Mouse (Mus musculus) CD4-positive naive resting alpha-beta T cell, adult 76 days (primary cell): ENCODE results near the gene Olfr1391. TPM values are rescaled to one million over a fixed set of nuclear protein-coding genes. Genes with fewer than 3 reads are reported as not detected.

Source experiments
- total RNA-seq: library from RNA; stranded (reverse); gene quantifications from one replicate; pipeline ENCODE4 v1.2.4, GENCODE M21; 2023

Olfr1391 gene
- not detected for total RNA-seq

DNA sequence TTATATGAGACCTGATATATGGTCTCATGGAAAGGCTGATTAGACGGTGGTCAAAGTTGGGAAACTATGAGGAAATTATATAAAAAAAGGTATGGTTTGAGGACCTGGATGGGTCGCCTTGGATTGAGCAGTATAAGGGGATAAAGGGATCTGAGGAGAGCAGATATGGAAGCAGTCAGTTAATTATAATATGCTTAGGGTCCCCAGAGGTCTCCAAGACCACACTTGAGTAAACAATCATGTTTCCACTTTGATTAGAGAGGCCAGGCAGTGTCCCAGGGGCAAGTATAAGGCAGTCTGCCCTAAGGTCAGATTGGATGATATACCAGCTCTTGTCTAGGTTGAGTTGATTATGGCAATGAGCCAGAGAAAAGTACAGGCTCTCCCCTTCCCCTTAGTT, at the start of gene Olfr1391:
Gene Olfr1391 (plus strand): TSS at position 301 of the 400 bp plus-strand sequence.

DNA sequence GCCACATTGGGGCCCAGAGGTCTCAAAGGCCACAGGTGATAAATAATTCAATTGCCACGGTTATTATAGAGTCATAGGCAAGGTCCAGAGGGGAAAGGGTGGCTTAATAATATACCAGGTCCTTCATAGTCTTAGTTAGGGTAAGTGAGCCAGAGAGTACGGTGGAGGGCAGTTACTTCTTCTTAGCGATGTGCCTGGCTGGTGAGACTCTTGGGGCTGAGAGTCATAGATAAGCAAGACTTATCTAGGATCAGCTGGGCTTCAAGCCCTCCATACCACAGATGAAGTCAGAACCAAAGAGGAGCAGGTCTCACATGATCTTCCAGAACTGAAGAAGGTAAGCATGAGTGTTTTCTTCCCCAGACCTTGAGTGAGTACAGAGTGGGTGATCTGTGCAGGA, 44.3 kb upstream of the Olfr1391 start, which contains the start of gene Olfr1393:
Gene Olfr1393 (plus strand): TSS at position 83 of the 400 bp plus-strand sequence.

DNA sequence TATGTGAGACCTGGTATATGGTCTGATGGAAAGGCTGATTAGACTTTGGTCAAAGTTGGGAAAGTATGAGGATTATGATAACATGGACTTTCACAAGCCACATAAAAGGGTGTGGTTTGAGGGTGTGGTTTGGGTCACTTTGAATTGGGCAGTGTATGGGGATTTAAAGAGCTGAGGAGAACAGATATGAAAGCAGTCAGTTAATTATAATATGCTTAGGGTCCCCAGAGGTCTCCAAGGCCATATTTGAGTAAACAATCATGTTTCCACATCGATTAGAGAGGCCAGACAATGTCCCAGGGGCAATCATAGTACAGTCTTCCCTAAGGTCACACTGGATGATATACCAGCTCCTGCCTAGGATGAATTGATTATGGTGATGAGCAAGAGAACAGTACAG, 37.6 kb upstream of the Olfr1391 start, which contains the start of gene Olfr1392:
Gene Olfr1392 (plus strand): TSS at position 301 of the 400 bp plus-strand sequence.

DNA sequence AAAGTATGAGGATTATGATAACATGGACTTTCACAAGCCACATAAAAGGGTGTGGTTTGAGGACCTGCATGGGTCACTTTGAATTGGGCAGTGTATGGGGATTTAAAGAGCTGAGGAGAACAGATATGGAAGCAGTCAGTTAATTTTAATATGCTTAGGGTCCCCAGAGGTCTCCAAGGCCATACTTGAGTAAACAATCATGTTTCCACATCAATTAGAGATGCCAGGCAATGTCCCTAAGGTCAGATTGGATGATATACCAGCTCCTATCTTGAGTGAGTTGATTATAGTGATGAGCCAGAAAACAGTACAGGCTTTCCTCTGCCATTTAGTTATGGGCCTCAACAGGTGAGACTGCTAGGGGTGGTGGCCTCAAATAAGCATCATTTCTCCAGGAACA, 18.1 kb upstream of the Olfr1391 start, which contains the start of gene Olfr10:
Gene Olfr10 (plus strand): TSS at position 301 of the 400 bp plus-strand sequence.

DNA sequence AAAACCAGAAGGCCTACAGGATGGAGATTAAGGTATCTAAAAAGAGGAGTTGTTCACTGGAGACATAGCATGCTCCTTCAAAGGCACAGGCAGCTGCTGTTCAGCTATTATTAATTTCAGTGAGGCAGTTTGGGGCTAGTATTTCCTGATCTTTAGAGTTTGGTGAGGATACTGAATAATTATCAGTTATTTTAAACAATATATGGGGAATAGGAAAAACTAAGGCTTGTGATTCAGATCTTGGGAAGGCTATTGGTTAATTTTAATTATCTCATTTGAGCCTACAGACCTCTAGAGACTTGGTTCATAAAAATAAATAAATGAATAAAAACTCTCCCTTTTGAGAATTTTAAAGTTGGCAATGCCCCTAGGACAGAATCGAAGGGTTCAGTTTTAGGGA, 12.3 kb downstream of the Olfr1391 start, which contains the start of gene Olfr1390:
Gene Olfr1390 (plus strand): TSS at position 301 of the 400 bp plus-strand sequence.

Other genes with a start within 250 kb of the Olfr1391 start
- gene Ifi47, start 246.2 kb upstream of the Olfr1391 start, total RNA-seq, result 87.3 TPM
- gene Olfr1396, start 207.9 kb upstream of the Olfr1391 start, total RNA-seq, result not detected
- gene Olfr1395, start 180.5 kb upstream of the Olfr1391 start, total RNA-seq, result not detected
- not detected for gene Olfr1394, start 168.4 kb upstream of the Olfr1391 start, total RNA-seq
- gene Btnl9, start 135.6 kb upstream of the Olfr1391 start, total RNA-seq, result not detected
- 106 TPM for gene Zfp62, start 119.5 kb upstream of the Olfr1391 start, total RNA-seq
- 46.4 TPM for gene Mgat1, start 78.6 kb upstream of the Olfr1391 start, total RNA-seq
- gene Olfr1393, start 44.4 kb upstream of the Olfr1391 start, total RNA-seq, result 0.44 TPM
- gene Olfr1392, start 37.5 kb upstream of the Olfr1391 start, total RNA-seq, result not detected
- not detected for gene Olfr10, start 18.0 kb upstream of the Olfr1391 start, total RNA-seq
- not detected for gene Olfr1390, start 12.4 kb downstream of the Olfr1391 start, total RNA-seq
- not detected for gene Olfr1389, start 100.3 kb downstream of the Olfr1391 start, total RNA-seq
- gene Olfr1388, start 113.9 kb downstream of the Olfr1391 start, total RNA-seq, result not detected
- gene Olfr1387, start 132.6 kb downstream of the Olfr1391 start, total RNA-seq, result not detected
- gene Olfr1386, start 142.3 kb downstream of the Olfr1391 start, total RNA-seq, result not detected
- not detected for gene Olfr1385, start 166.3 kb downstream of the Olfr1391 start, total RNA-seq
- gene Olfr1384, start 184.0 kb downstream of the Olfr1391 start, total RNA-seq, result not detected
- not detected for gene Olfr1383, start 196.9 kb downstream of the Olfr1391 start, total RNA-seq
- gene Olfr1382, start 205.5 kb downstream of the Olfr1391 start, total RNA-seq, result not detected
- not detected for gene Olfr1381, start 220.7 kb downstream of the Olfr1391 start, total RNA-seq
- not detected for gene Olfr1380, start 234.1 kb downstream of the Olfr1391 start, total RNA-seq